Comparison of ENCODE assay signal across 13 mouse cellular contexts in the genomic region with DNA sequence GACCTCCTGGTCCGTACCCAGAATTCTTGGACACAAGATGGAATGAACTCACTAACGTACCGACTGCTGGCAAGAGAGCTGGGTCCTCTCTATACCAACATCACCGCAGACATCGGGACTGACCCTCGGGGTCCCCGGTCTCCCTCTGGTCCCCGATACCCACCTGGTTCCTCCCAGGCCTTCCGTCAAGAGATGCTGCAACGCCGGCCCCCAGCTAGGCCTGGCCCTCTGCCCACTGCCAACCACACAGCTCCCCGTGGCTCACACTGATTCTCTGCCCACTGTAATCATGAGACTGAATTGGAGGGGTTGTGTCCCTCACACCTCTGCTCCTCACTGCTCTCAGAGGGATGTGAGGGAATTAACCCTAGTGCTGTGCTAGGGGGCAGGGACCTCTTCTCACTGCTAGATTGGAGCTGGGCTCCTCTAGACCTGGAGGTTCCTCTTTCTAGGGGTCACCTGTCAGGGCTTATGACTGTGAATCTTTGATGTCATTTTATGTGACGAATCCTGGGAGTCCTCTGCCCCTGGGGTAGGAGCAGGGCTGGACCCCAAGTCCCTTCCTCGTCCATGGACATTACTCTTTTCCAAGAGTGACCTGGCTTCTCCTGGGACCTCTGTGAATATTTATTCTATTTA.
"Had no signal": no experiment of that assay in that cellular context is flagged by ENCODE, and none has a peak within 500 bp of the region (broad histone marks: within the 10 kb centered on the region; RNA-seq: fewer than 3 reads in every experiment).

No protein-coding gene starts in this region.

- H3K27ac ChIP-seq: kidney, postnatal 0 days; left cerebral cortex, adult 2 months; limb, embryonic 10.5 days; midbrain, embryonic 12.5 days; neural tube, embryonic 13.5 days; stomach, embryonic 15.5 days had no signal

- H3K4me2 ChIP-seq: midbrain, embryonic 12.5 days; neural tube, embryonic 13.5 days; stomach, embryonic 15.5 days had no signal

- H3K4me3 ChIP-seq: left cerebral cortex, adult 2 months; limb, embryonic 10.5 days; midbrain, embryonic 12.5 days; neural tube, embryonic 13.5 days; stomach, embryonic 15.5 days had no signal

- H3K9me3 ChIP-seq: limb, embryonic 10.5 days; midbrain, embryonic 12.5 days; neural tube, embryonic 13.5 days; stomach, embryonic 15.5 days had no signal

- H3K9ac ChIP-seq: midbrain, embryonic 12.5 days; neural tube, embryonic 13.5 days; stomach, embryonic 15.5 days had no signal

- H3K27me3 ChIP-seq: midbrain, embryonic 12.5 days; neural tube, embryonic 13.5 days; stomach, embryonic 15.5 days had no signal

- ATAC-seq: midbrain, embryonic 16.5 days had no signal

- DNase-seq: kidney, adult 2 months; kidney, postnatal 36 days; lung, adult 18-20 months; retina, postnatal 1 day; right cerebral cortex, postnatal 4 days; thymus, postnatal 36 days had no signal
